Mouse (Mus musculus): ENCODE measurements around the gene Ttc21a. TPM values are rescaled to one million over a fixed set of nuclear protein-coding genes. Genes with fewer than 3 reads are reported as not detected.

The Ttc21a gene
- total and polyA plus RNA-seq, 3 experiments: 0.21 to 0.47 TPM; not detected in 1

DNA sequence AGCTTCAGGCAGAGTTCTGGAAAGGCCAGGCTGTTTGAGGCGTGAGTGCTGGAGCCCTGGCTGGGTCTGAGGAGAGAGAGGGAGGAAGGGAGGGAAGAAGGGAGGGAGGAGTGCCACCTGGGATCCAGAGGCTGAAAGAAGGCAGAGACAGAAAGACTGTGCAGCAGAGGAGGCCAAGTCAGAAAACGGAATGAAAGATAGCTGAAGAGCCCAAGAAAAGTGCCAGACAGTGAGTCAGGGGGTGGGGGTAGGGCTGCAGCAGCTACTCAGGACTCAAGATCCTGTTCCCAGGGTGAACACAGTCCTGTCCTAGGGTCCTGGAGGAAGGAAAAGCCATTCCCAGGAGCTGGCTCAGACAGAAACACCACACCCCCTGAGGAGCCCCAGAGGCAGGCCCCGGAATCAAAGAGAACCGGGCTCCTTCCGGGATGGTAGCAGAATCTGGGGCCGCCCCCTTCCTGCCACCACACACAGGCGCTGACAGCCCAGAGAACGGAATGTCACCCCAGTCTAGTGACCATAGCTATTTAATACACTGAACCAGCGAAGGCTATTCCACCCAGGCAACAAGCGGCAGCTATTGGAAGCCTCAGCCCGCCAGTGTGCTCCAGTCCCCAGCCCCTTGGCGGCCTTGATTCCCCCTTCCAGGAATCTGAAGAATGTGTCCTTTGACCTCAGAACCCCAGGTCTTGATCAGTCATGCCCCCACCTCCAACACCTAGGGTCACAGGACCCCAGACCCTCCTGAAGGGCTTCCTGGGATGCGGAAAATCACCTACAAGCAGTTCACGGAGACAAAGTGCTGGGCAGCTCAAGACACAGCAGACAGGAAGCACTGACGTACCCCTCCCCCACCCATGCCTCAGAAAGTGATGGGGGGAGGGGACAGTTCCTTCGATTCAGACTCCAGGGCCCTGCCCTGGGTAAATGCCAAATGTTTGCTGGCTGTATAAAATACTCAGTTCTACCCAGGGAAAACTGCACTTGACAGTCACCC lies 44.1 kb downstream of the Ttc21a start (continued):
- TF ChIP-seq HCFC1 (IDR thresholded peaks at IDR 0.05; ENCODE audit: low read depth, low read length): peak; percentile 4; the same call in 1 of the 2 replicates

- Histone ChIP-seq H3K79me2 (replicated peaks; ENCODE audit: control insufficient read depth, extremely low read depth, insufficient read depth, poor library complexity, severe bottlenecking) (peaks cover 26% of the 10 kb centered on the region), H3K27ac (ENCODE audit: insufficient read depth, low read depth) (peak overlapping the region; percentile 86), H3K9ac (ENCODE audit: insufficient read depth, low read depth) (peak overlapping the region; percentile 83), H3K9me3 (replicated peaks; ENCODE audit: low read length) (no peaks in the 10 kb centered on the region), H3K36me3 (replicated peaks in 1 of 2; ENCODE audit: control insufficient read depth in 1 of 2, insufficient read depth in 1 of 2, low read length in 1 of 2) (no peaks in the 10 kb centered on the region), H3K4me2 (ENCODE audit: insufficient read depth, low read depth, poor library complexity, severe bottlenecking) (peak overlapping the region; percentile 89), H3K4me3 (replicated peaks in 1 of 3; ENCODE audit: low read depth in 2 of 3, low read length in 2 of 3, poor library complexity in 1 of 3) (peak overlapping the region; percentile 73 to 90 (median 79)), H3K27me3 (replicated peaks) (peaks cover 6% of the 10 kb centered on the region), H3K4me1 (ENCODE audit: control insufficient read depth in 1 of 2, insufficient read depth in 2 of 2) (peaks cover 17 to 55% of the 10 kb centered on the region in 2 experiments)
- dilution Hi-C loops (cut with MboI; ENCODE audit: extremely low pct_ligation_motif_present, extremely low pct_unique_long_range_greater_than_20kb, low sequenced_read_pairs) (no loop called here), in situ Hi-C loops (cut with MboI; ENCODE audit: low pct_ligation_motif_present, low pct_unique_long_range_greater_than_20kb, low sequenced_read_pairs) (no loop called here)
- peak; percentile 93 for DNase-seq (ENCODE audit: extremely low read depth)
- TF ChIP-seq ETS1 (conservative IDR thresholded peaks at IDR 0.05; ENCODE audit: low read depth, low read length): peak; percentile 50
- TF ChIP-seq JUN (IDR thresholded peaks at IDR 0.05; ENCODE audit: insufficient read depth, low read depth, low read length): no peak
- TF ChIP-seq SMC3 (IDR thresholded peaks at IDR 0.05; ENCODE audit: low read depth, low read length): peak; percentile 88
- peak; percentile 9; the same call in 1 of the 2 replicates for TF ChIP-seq CHD1 (IDR thresholded peaks at IDR 0.05; ENCODE audit: low read depth, low read length)
- peak; percentile 68 for TF ChIP-seq BHLHE40 (IDR thresholded peaks at IDR 0.05; ENCODE audit: low read depth, low read length)
- peak; percentile 50 for TF ChIP-seq RAD21 (IDR thresholded peaks at IDR 0.05; ENCODE audit: low read depth, low read length)
- peak; percentile 93 for TF ChIP-seq MAZ (IDR thresholded peaks at IDR 0.05; ENCODE audit: low read depth, low read length)
- peak in 1 of 2 experiments; percentile 86; a peak in 2 of 4 replicates for TF ChIP-seq CTCF (conservative IDR thresholded peaks at IDR 0.05 in 1 of 2, IDR thresholded peaks at IDR 0.05 in 1 of 2; ENCODE audit: low read depth in 2 of 2, low read length in 2 of 2)
- TF ChIP-seq ZNF384 (IDR thresholded peaks at IDR 0.05; ENCODE audit: low read depth, low read length): no peak
- TF ChIP-seq RCOR1 (conservative IDR thresholded peaks at IDR 0.05; ENCODE audit: low read depth, low read length): no peak
- peak; percentile 62; the same call in 1 of the 2 replicates for TF ChIP-seq MEF2A (IDR thresholded peaks at IDR 0.05; ENCODE audit: borderline replicate concordance, low read depth, low read length)
- 0 out of 2 replicates have a peak, but pooled peaks have one; percentile 20 for TF ChIP-seq NELFE (IDR thresholded peaks at IDR 0.05; ENCODE audit: low read depth, low read length)
- TF ChIP-seq HCFC1 (IDR thresholded peaks at IDR 0.05; ENCODE audit: low read depth, low read length): no peak; the same call in none of the 2 replicates
- TF ChIP-seq NRF1 (IDR thresholded peaks at IDR 0.05; ENCODE audit: low read depth, low read length): 0 out of 2 replicates have a peak, but pooled peaks have one; percentile 28
- TF ChIP-seq KAT2A (IDR thresholded peaks at IDR 0.05; ENCODE audit: insufficient replicate concordance, low read length): no peak
- TF ChIP-seq ZMIZ1 (IDR thresholded peaks at IDR 0.05; ENCODE audit: low read depth, low read length): 0 out of 2 replicates have a peak, but pooled peaks have one; percentile 22
- TF ChIP-seq E2F4 (IDR thresholded peaks at IDR 0.05; ENCODE audit: insufficient replicate concordance, low read depth, low read length): no peak
- TF ChIP-seq POLR2A (IDR thresholded peaks at IDR 0.05; ENCODE audit: low read depth, low read length): peak; percentile 3; the same call in 1 of the 2 replicates
- TF ChIP-seq MYC (IDR thresholded peaks at IDR 0.05; ENCODE audit: low read depth, low read length): peak; percentile 70; the same call in 1 of the 2 replicates
- no peak for TF ChIP-seq EP300 (IDR thresholded peaks at IDR 0.05; ENCODE audit: low read length)
- no peak for TF ChIP-seq CHD2 (IDR thresholded peaks at IDR 0.05; ENCODE audit: low read length)
- peak; percentile 80 for TF ChIP-seq SIN3A (IDR thresholded peaks at IDR 0.05; ENCODE audit: low read length)
- TF ChIP-seq PAX5 (IDR thresholded peaks at IDR 0.05; ENCODE audit: low read length): no peak
- peak; percentile 73; the same call in 1 of the 2 replicates for TF ChIP-seq UBTF (IDR thresholded peaks at IDR 0.05; ENCODE audit: low read depth, low read length)
- TF ChIP-seq MAX (IDR thresholded peaks at IDR 0.05; ENCODE audit: low read length): peak; percentile 57; the same call in 1 of the 2 replicates
- no peak for TF ChIP-seq MAFK (IDR thresholded peaks at IDR 0.05; ENCODE audit: insufficient replicate concordance, low read length)
- no peak for TF ChIP-seq ZKSCAN1 (IDR thresholded peaks at IDR 0.05; ENCODE audit: borderline replicate concordance, low read depth, low read length)
- TF ChIP-seq USF2 (conservative IDR thresholded peaks at IDR 0.05; ENCODE audit: low read depth, low read length): no peak
- peak; percentile 72 for TF ChIP-seq MXI1 (IDR thresholded peaks at IDR 0.05; ENCODE audit: low read depth, low read length)
- TF ChIP-seq JUND (conservative IDR thresholded peaks at IDR 0.05; ENCODE audit: low read depth, low read length): no peak; the same call in 1 of the 2 replicates
- no peak; the same call in 1 of the 2 replicates for TF ChIP-seq TCF12 (IDR thresholded peaks at IDR 0.05; ENCODE audit: low read depth, low read length)
- TF ChIP-seq TBP (conservative IDR thresholded peaks at IDR 0.05; ENCODE audit: low read depth, low read length): 0 out of 2 replicates have a peak, but pooled peaks have one; percentile 11
- peak; percentile 70 for TF ChIP-seq IRF4 (IDR thresholded peaks at IDR 0.05; ENCODE audit: low read depth, low read length)
- no peak for TF ChIP-seq ELF1 (IDR thresholded peaks at IDR 0.05; ENCODE audit: low read depth, low read length)
Measured at GRCm38 (mm10) chr9:119982241-119982811, 44.9 kb downstream of the Ttc21a start.
